Mouse (Mus musculus): ENCODE data around the gene Mapk12. TPM values are rescaled to one million over a fixed set of nuclear protein-coding genes. Genes with fewer than 3 reads are reported as not detected.

The Mapk12 gene
- total RNA-seq, 2 experiments from 2014 or later: 91.5 to 104 TPM

DNA sequence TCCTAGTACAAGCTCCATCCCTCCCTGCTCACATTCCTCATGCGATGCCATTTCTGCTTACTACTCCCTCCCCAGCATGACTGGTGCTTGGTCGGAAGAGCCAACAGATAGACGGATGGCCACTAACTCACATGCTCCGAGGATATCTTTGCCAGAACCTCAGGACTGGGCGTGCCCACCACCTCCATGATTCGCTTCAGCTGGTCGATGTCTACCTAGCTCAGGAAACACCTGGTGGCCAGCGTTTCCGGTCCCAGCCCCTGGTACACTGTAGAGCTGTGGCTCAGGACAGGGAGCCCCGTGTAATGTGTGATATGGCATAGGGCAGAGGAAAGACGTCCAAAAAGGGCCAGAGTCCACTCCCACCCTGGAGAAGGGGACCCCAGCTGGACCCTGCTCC lies 4.5 kb upstream of the Mapk12 start:
- intact Hi-C loops (cut with DNase I; ENCODE audit: low total_unique reads): no loop called here
- no peak for DNase-seq

DNA sequence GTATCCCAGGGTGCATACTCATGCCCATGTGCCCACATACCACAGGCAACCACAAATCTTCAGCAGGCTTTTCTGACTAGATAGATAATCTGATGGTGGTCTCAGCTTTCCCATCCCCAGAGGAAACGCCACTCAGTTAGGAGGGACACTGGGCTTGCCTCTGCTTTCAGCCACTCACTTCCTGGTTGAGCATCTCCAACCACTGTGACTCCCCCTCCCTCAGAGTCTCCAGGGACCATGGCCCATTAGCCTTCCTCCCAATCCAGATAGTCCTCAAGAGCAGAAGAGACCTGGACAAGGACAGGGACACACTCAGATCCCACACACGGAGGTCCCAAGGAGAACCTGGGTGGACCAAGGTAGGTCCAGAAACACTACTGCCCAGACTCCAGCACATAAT lies 2.6 kb upstream of the Mapk12 start:
- intact Hi-C loops (cut with DNase I; ENCODE audit: low total_unique reads): no loop called here
- no peak for DNase-seq

DNA sequence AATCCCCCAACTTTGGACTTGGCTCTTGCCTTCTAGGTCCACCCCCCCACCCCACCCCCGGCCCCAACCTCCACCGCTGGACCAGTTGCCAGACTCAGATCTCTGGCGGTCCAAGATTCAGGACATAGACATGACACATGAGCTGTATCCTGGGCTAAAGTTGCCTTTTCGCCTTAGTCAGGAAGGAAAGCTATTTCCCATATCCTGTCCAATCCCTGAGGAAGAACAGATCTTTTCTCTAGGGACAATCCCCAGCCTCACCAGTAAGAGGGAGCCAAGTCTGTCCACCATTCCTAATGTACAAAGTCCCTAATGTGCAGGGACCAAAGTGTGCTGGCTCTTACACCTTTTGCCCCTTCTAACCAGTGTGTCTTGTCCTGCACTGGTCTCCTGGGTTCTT lies 1.4 kb upstream of the Mapk12 start:
- intact Hi-C loops (cut with DNase I; ENCODE audit: low total_unique reads): no loop called here
- no peak for DNase-seq

DNA sequence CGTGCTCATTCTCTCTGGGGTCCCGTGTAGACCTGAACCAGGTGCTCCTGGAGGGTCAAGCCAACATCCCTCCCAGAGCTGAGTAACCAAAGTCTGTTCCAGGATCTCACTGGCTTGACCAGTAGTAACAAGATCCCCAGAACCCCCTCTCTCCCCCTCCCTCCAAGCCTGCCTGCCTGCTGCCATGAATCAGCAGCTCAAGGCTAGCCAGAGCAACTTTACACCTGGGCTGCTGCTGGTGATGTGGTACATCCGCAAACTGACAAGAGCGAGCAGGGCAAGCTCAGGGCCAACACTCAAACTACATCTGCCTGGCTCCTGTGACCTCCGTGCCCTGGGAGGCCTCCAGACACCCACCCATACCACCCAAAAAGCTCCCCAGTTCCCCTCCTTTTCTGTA lies 940 bp upstream of the Mapk12 start:
- intact Hi-C loops (cut with DNase I; ENCODE audit: low total_unique reads): no loop called here
- DNase-seq: no peak

DNA sequence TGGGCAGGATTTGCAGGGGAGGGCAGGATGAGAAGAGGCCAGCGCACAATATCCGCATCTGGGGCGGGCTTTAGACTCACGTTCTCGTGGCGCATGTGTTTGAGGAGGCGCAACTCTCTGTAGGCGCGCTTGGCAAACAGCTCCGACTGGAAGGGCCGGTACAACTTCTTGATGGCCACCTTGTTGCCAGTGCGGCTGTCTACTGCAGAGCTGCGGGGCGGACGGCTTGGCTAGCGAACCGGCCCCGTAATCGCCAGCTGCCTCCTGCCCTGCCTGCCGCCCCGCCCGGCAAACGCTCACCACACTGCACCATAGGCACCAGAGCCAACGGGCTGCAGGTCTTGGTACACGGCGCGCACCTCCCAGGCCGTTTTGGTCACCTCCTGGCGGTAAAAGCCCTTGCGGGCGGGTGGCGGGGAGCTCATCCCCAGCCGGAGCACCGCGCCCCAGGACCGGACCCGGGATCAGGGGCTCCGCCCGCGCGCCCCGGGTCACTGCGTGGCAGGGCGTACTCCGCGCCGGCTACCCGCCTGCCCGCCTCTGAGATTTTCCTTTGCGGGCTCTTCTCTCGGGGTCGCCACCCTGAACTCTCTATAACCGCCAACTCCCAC lies 350 bp downstream of the Mapk12 start:
- intact Hi-C loops (cut with DNase I; ENCODE audit: low total_unique reads): no loop called here
- DNase-seq: peak; percentile 57

DNA sequence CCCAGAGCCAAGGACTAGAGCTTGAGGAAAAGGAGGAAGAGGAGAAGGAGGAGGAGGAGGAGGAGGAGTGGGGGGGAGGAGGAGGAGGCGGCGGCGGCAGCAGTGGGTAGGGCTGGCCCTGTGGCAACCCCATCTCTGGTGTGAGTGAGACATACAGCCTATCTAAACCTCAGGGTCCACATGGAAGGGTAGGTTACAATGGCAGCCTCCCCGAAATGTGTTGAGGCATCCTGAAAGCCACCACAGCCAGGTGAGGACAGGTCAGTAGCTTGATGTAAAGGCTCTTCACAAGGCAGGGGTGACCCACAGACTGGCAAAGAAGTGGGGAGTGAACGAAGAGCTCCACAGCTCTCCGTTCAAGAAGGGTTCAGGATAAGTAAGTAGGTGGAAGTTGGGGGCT lies 2.0 kb downstream of the Mapk12 start:
- intact Hi-C loops (cut with DNase I; ENCODE audit: low total_unique reads): no loop called here
- DNase-seq: no peak

DNA sequence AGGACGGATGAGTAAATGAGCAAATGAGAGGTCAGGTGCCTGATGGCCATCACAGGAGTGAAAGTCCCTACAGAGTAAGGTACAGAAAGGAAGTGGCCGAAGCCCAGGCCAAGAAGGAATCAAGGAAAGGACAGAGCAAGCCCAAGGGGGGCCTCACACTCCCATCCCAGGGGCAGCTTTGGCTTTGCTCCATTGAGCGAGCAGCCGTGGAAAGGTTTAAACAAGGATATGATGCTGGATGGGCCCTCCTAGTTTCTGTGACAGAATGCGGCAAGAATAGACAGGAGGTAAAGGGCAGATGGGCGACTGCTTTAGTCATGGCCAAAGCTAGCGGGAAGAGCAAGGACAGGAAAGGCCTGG lies 2.5 kb downstream of the Mapk12 start:
- DNase-seq: no peak
- intact Hi-C loops (cut with DNase I; ENCODE audit: low total_unique reads): no loop called here

DNA sequence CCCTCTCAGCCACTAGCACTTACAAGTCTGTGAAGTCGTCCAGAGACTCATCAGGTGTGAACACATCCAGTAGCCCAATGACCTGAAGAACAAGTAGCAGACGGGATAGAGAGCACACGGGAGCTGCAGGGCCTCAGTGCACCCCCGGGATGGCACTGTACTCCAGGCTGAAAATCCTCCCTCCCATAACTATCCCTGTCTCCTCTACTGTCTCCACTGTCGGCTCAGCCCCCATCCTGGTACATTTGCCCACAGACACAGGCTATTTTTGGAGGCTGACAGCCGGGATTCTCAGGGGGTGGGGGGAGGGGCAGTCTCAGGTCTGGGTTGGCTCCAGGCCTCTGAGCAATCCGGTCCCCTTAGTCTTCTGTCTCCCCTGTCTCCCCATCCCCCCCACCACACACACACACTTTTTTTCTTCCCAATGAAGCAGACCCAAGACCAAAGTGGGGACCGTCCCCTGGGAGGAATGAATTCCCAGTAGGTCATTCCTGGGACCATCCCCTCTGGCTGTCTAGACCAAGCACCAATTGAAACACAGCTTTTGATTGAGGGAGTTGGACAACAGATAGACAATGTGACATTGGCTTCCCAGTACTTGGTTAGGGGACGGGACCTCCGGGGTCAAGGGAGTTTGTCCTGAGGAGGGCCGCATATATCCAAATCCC lies 3.0 kb downstream of the Mapk12 start:
- DNase-seq: no peak
- intact Hi-C loops (cut with DNase I; ENCODE audit: low total_unique reads): no loop called here

DNA sequence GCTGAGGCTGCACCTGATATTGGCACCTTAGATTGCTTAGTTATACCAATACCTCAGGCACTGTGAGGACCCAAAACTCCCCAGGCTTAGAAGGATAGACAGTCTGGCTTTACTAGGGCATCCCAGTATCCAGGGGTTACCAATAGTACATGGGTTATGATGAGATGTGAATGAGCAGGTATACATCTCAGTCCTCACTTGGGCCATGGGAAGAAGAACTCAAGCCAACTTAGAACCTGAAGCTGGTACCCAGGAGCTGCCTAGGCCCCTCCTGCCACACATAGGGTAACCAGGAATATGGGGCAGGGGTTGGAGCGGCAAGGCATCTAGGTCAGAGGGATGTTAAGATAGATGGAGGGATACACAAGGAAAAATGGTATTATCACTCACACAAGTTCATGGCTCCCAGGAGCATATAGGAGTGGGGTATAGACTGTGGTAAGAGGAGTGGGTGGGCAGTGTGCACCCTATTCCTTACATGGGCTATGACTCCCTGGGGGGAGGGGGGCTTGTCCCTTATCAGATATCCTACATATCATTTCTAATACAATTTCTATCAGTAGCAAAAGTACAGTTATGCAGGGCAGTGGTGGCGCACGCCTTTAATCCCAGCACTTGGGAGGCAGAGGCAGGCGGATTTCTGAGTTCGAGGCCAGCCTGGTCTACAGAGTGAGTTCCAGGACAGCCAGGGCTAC lies 3.9 kb downstream of the Mapk12 start:
- intact Hi-C loops (cut with DNase I; ENCODE audit: low total_unique reads): no loop called here
- DNase-seq: no peak

DNA sequence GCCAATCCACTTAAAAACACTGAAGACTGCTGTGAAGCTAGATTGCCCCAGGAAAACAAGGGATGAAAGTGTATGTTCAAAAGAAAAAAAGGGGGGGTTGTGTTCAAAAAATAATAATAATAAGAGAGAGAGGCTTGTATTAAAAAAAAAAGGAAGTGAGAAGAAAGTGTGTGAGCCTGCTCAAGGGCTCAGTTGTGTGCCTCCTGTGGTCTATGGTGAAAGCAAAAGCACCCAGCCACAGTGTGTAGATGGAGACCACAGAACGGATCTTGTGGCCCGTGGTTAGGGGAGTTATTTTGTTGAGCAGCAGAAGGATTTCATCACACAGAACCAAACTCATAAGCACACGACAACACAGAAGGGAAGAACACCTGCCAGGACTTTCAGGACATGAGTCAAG lies 9.2 kb downstream of the Mapk12 start:
- intact Hi-C loops (cut with DNase I; ENCODE audit: low total_unique reads): loop anchor here (5.0 kb wide), 1 partner anchor 76 kb away; no protein-coding TSS in a partner anchor
- no peak for DNase-seq

DNA sequence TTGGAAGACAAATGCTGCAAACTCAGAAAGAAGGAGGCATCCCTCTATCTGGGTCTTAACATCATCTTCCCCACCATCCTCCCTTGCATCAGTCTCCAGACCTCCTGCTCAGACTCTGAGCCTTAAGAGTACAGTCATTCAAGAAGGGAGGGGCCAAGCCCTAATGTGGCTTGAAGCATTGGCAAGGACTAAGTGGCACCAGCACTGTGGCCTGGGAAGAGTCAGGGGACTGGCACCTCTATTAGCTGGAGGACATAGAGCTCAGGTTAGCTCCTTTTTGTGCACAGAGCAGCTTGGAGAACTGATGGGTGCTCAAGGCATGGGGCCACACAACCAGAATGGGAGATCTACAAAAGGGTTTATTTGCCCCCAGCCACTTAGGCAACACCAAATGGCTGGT lies 10.3 kb downstream of the Mapk12 start:
- intact Hi-C loops (cut with DNase I; ENCODE audit: low total_unique reads): loop anchor here (5.0 kb wide), 1 partner anchor 77 kb away; no protein-coding TSS in a partner anchor

DNA sequence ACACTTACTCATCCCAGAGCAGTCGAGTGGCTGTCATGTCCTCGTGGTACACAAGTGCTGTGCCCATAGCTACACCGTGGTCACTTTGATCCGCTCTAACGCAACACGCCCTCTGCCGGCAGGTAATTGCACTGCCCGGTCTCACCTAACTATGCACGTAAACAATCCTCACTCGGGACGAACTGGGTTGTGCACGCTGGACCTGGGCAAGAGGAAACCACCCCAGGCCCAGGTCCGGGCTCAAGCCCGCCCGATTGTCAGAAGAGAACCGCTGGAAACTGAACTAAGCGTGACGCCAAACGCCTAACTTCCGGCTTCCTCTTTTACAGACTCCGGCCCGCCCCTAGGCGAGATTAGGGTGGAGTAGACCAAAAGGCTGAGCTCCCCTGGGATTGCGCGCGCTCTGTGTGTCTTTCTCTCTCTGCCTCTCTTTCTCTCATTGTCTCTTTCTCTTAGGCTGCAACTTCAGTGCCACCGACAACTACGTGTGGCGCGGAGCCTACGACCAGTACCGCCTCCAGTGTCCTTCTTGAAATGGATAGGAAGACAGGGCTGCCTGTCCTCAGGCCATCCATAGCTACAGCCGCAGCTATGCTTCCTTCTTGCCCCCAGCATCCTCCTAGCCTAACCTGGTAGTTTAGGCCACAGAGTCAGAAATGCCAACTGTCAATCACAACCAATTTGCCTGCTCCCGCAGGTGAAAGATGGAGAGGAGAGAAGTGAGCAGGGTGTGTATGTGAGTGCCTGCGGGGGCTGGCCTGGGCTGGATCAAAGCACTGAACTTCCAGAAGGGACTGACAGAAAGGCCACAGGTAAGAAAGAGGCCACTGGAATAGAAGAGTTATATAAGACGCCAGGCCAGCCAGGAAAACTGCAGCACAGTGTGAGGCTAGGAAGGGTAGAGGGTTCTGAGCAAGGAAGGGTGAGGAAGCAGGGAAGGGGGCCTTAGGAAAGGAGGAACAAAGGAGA lies 11.8 kb downstream of the Mapk12 start, which contains the start of gene Hdac10:
Gene Hdac10 (minus strand): TSS at position 319 of the 969 bp plus-strand sequence.
- peak; percentile 86 for DNase-seq
- intact Hi-C loops (cut with DNase I; ENCODE audit: low total_unique reads): no loop called here

More for the DNA sequence above, 10.3 kb downstream of the Mapk12 start:
- no peak for DNase-seq

DNA sequence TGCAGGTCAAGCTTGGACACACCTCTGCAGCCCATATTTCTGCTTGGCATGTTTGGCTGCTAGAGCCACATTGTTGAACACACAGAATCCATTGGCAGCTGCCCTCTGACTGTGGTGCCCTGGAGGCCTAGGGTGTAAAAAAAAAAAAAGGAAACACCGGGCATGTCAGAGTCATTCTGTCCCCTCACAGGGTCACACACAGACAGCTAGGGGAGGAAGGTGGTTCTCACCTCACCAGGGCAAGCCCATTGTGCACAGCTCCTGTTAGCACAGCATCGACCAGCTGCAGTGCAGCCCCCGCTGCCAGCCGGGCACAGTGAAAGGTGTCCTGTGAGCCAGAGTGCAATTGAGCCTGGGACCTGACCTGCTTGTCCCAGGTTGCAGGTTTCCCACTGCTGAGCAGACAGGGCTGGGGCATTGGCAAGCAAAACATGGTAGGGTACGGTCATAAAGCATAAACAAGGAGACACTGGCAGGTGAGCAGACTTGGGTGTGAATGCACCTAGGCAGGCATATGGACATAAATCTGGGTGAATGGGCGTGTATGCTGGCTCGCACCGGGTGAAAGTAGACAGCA lies 13.1 kb downstream of the Mapk12 start:
- DNase-seq: no peak
- intact Hi-C loops (cut with DNase I; ENCODE audit: low total_unique reads): no loop called here

DNA sequence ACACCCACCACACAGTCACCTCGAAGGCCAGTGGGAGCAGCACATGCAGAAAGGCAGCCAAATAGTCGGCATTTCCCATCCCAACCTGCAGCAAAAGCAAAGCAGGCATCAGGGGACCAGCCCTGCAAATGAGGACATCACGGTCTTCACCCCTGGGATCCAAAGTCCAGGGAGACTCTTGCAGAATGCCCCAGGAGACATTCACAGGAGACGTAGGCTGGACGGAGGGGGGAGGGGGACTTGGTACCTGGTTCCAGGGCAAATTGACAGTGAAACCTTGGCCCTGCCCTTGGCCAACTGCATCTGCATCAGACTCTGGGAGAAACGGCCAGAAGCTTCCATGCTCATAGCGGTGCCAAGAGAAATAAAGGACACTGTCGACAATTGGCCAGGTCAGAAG lies 13.9 kb downstream of the Mapk12 start:
- intact Hi-C loops (cut with DNase I; ENCODE audit: low total_unique reads): no loop called here
- no peak for DNase-seq

DNA sequence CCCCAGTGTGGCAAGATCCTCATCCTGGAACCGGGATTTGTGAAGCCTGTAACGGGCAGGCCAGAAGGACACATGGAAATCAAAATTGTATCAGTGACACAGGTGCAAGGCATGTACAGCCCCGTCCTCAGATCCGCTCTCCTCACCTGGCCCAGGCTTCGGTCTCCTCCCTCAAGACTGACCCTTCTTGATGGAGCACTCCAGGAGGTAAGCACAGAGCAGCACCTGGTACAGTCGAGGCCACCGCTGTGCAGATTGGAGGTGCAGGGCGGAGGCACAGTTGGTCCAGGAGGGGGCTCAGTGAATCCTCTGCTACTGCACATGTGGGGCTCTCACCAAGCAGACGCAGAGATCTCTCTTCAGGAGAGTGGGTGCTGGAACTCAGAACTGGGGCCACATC lies 15.2 kb downstream of the Mapk12 start:
- no peak for DNase-seq
- intact Hi-C loops (cut with DNase I; ENCODE audit: low total_unique reads): no loop called here

DNA sequence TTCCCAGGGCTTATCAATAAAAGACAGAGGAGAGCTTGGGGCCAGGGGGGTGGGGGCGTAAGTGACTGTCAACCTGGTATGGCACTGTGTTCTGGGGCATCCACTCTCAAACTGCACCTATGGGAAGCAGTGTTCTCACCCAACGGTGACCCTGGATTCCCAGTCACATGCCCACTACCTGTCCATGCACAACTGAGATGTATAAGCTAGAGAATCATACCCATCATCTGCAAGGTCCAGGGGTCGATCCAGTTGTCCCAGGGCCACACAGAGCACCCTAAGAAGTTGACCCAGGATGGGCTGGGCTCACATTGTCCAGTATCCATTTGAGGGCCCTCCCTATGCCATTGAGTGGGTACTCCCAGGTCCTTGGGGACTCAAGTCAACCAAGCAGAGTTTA lies 16.2 kb downstream of the Mapk12 start:
- intact Hi-C loops (cut with DNase I; ENCODE audit: low total_unique reads): no loop called here
- no peak for DNase-seq

DNA sequence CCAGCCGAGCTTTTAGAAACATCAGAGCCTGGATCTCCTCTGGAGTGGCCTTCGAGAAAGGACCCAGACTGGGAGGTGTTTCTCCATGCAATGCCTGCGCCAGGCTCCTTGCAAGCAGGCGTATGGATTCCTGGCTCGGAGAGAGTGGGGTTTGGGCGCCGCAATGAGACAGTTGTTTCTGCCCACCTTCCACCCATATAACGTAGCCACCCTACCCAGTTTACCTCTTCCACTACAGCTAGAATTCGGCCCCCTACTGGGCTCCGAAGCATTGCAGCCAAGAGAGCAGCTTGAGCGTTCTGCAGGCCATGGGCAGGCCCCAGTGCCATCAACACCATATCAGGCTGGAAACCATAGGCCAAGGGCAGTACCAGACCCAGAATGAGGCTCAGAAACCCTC lies 16.9 kb downstream of the Mapk12 start:
- DNase-seq: no peak
- intact Hi-C loops (cut with DNase I; ENCODE audit: low total_unique reads): no loop called here

DNA sequence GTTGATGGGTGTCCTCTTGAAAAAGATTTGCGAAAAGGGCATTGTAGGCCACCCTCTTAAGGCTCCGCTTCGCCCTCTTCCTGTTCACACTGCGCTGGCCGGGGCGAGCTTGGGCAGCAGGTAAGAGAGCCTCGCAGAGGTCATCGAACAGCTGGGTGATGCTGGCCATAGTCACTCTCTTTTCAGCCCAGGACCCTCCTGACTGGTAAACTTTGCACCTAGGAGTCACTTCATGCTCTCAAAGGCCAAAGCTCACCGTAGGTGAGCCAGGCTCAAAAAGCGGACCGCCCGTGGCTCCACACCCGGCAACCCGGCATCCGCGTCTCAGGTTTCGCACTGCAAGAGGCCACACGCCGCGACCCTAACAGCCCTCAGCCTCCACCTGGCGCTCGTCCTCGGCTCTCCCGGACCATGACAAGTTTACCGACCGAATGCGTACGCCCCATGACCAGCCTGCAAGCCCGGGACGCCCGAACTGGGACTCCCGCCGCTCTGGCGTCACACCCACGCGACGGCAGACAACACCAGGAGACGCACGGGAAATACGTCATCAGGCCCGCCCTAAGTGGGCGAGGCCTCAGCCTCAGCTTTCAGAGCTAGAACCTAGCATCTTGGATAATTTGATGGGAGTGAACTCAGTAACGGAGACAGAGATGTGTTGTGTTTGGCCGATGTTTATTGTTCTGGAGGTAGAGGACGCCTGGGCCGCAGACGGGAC lies 17.7 kb downstream of the Mapk12 start, which contains the start of gene Tubgcp6:
Gene Tubgcp6 (minus strand): TSS at position 464 of the 718 bp plus-strand sequence.
- peak; percentile 94 for DNase-seq
- intact Hi-C loops (cut with DNase I; ENCODE audit: low total_unique reads): no loop called here

DNA sequence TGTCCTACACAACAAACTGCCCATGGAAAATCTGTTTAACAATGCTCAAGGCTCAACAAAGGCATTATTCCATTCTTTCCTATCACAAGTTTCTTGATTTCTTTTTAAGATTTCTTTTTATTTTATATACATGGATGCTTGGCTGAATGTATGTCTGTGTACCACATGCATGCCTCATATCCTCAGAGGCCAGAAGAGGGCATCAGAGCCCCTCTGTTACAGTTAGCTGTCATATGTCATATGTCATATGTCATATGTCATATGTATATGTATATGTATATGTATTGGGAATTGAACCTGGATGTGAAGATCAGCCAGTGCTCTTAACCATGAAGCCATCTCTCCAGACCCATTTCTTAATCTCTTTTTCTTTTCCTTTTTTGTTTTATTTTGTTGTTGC lies 22.5 kb downstream of the Mapk12 start:
- no peak for DNase-seq
- intact Hi-C loops (cut with DNase I; ENCODE audit: low total_unique reads): no loop called here

Data from gastrocnemius, postnatal 14 days (tissue).